Mouse (Mus musculus) layer of hippocampus, postnatal 10 days (tissue): ENCODE measurements at regions not wholly inside any gene's neighbourhood (a gene's known extent, or its start where the extent isn't known, plus 50 kb on each side); places are given as distances from the start of the nearest gene placed in this dataset.
A peak's percentile ranks its signal among the peaks of the same experiment; 100 is the strongest.

Experiments
- DNase-seq, 2 experiments: peaks; one replicate each; pipeline ENCODE4 v3.0.0; 2021; ENCODE audit warnings: low spot score in 2 of 2

DNA sequence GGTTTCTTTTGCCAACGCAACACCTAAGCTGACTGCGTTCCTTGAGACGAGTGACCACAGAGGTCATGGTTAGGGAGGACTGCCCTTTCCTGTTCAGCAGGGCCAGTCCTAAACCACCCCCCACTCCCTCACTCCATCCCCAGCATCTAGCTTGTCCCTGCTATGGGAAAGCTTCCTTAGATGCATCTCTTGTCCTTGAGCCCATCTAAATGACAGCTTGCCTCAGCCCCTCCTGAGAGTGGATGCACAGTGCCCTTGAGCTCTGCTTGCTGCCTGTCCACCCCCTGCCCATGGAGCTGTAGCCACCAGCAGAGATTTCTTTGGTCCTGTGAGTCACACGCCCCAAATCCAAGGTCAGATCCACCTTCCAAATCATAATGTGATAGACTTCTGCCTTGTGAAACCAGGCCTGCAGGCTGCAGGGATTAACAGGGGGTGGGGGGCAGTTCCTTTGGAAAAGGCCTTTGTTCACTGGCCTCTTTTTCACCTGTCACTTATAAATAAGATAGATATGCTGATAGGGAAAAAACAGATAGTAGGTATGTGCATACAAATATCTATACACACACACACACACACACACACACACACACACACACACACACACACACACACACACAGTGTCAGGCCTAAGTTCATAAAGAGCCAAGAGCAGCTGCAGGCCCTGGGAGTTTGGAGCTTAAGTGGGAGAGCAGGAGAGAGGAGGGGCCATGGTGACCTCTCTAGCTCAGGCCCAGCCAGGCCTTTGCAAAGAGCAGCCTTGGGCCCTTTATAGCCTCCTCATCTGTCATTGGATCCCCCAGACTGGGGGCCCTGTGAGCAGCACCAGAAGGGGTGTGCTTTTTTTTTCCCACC is 56.4 kb upstream of the Adra2c start:
- DNase-seq: no peak

DNA sequence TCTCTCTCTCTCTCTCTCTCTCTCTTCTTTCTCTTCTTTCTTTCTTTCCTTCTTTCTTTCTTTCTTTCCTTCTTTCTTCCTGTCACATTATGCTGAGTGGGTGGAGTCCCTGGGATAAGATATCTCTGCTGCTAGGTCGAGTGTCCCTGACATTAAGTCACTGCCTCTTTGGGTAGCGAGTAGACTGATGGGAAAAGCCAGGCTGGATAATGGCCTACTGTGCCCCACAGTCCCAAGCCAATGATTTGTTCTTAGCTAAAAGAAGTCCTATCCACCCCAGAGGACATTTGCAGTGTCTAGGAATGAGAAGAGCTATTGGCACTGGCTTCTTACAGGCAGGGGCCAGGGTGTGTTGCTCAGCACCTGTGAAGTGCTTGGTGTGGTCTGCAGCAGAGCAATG is 61.8 kb upstream of the Adra2c start:
- DNase-seq: no peak

DNA sequence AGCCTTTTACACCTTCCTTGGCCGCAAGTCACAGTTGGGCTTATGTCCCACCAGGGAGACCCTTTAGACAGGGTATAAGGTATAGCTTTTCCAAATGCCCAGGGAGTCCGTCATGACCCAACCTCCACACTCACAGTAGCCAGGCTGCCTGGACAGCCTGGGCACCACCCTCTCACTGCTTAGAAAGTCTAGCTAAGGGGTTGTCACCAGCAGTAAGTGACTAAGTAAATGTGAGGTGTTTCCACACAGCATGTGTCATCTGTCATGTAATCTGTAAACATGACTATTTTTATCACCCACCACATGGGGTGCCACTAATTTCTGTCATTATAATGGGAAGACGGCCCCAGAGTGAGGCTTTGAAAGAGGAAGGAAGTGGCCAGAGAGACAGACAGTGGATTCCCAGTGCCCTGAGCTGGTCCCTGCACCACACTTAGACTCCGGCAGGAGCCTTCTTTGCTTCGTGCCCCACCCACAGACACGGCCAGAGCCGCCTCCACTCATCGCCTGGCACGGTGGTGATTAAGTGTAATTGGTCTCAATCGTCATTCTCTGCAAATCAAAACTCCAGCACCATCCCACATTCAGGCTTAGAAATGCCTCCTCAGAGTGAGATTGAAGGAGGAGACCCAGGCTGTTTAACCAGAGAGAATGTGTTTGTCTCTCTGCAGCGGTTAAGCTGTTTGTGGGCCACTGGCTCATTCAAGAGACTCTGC is 62.5 kb upstream of the Adra2c start:
- peak; percentile 31 to 33 for DNase-seq

DNA sequence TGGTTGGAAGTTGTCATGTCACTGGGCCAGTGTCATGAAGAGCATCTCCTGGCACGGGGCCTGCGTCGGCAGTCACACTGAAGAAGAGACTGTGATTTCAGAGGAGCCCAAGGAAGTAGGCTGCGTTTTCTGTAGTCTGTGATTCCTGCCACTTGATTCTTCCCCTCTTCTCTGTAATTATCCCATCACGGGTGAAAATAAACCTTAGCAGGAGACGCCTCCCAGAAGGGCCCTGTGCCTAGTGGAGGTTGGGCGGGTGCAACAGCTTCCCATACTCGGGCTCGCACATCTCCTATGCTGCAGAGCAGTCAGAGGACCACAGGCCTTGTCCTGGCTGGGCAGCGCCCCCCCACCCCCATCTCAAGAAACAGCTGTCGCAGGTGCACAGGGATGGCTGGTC is 63.1 kb upstream of the Adra2c start:
- no peak for DNase-seq

DNA sequence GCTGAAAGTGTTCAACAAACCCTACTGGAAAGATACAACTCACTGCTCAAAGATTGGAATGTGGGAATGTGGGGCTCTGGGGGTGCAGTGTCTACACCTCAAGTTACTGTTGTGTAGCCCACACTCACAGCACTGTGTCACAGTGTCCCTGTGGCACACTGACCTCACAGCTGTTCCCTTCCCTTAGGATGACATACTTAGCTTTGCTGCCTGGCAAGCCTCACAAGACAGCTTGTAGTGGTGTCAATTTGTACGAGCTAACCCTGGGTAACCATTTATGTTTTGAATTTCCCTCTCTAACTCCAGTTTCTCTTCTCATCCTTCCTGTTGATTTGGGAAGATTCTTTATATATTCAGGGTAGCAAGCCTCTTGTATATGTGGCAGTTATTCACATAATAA is 68.8 kb upstream of the Adra2c start:
- no peak for DNase-seq

DNA sequence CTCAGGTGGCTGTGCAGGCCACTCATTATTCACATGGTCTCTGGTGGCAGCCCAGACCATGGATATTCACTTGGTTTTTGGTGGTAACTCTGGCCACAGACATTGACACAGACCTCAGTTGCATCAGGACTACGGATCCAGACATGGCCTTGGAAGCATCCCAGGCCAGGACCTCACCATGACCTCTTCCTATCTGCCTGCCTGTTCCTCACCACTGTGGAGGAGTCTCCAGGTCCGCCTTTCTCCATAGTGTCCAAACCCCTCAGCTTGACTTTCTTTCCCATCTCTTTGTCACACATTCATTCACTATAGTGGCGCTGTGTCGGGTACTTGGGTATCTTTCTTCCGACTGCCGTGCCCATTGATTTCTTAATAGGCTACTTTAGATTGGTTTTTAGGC is 74.1 kb upstream of the Adra2c start:
- DNase-seq: no peak

DNA sequence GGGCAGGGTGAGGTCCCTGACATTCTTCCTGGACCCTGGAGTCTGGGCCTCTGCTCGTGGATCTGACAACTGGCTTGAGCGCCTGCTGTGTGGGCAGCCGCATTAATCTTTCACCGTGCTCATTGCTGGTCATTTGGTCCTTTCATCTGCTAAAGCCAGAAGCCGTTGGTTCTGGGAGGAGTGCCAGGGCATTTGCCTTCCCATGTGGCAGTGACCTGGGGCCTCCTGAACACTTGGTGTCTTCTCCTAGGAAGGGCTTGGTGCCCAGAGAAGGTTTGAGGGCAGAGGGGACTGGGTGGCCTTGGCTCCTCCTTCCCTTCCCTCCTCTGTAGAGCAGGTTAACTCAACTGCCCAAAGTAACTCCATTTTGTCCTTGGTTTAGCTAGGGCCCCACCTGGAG is 79.7 kb upstream of the Adra2c start:
- no peak for DNase-seq

DNA sequence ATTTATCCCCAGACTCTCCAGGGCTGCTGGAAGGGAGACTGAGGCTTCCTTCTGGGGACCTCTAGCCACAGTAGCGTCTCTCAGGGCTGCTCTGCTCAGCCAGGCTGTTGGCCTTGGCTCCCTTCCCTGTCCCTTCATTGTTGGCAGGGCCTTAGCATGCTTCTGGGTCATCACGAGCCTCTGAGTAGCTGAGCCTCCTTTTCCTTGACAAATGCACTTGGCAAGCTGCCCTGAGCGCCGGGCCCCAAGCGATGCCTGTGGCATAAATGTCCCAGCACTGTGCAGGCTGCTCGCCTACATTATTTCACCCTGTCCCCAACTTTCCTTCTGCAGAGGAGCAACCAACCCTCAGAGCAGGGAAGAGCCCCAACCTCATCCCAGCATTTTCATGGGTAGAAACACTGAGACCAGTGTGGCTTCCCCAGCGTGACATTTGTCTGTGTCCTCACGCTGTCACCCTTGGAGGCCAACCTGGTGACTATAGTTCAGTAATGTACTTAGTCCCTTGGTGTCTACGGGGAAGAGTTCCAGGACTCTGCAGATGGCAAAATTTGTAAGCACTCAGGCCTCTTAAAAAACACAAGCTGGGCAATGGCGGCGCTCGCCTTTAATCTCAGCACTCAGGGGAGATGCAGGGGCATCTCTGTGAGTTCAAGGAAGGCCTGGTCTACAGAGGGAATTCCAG is 83.7 kb upstream of the Lrpap1 start:
- peak; percentile 73 to 80 for DNase-seq

DNA sequence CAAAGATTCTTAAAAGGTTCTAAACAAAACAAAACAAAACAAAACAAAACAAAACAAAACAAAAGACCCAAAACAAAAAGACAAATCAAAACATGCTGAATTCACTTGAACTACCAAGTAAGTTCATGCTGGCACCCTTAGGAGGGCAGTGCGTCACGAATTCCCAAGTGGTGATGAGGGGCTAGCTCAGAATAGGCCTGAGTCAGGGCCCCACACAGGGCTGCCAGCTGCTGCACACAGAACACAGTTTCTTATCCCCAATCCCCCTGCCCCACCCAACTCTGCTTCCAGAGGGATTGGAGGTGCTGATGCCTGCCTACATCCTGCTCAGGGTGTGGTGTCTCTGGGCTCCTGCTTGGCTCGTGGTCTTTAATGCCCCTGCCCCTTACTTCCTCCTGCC is 80.3 kb upstream of the Lrpap1 start:
- DNase-seq: no peak

DNA sequence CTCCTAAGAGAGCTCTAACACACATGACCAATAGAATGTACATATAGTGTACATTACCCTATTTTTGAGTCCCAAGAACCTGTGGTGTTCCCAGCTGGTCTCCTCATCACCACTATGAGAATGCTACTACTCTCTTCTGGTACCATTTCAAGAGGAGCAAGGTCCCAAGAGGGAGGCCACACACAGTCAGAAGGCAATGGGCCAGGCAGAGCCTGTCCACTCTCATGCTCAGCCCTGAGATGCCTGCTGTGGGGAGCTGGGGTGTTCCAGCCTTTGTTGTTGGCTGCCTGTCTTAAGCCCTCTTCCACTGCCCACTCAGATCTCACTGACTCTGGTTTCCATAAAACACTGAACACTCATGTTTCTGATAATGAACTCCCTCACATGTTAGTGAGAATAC is 79.7 kb upstream of the Lrpap1 start:
- no peak for DNase-seq

DNA sequence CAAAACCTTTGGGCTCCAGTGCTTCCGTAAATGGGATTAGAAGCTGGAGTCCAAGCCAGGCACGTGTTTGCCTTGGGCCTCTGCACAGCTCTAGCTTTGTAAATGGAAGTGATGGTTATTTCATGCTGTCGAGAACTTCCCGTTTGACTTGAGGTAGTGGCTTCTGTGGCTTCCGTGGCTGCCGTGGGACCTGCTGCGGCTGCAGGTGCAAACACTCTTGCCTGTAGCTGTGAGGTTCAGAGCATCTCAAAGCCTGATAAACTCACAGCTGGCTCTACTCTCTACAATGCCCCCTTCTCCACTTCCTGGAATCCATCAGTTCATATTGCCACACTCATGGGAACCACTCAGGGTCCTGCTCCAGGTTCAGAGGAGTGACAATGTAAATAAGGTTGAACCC is 77.9 kb upstream of the Lrpap1 start:
- DNase-seq: no peak

DNA sequence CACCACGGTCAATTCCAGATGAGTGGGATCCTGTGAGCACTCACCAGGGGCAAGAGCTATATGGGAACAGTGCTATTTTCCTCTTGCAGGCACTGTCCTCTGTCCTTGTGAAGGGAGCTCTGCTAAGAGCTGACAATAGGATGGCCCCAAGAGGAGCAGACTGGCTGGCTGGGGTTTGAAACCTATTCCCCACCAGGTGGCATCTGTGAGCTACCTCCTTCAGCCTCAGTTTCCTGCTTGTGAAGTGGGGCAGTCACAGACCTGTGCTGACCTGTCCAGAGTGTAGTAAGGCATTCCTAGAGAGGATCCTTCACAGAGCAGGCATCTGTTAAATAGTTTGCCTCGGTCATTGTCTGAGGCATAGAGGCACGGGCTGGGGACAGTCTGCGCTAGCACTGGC is 71.8 kb upstream of the Lrpap1 start:
- peak; percentile 46 to 52 for DNase-seq

DNA sequence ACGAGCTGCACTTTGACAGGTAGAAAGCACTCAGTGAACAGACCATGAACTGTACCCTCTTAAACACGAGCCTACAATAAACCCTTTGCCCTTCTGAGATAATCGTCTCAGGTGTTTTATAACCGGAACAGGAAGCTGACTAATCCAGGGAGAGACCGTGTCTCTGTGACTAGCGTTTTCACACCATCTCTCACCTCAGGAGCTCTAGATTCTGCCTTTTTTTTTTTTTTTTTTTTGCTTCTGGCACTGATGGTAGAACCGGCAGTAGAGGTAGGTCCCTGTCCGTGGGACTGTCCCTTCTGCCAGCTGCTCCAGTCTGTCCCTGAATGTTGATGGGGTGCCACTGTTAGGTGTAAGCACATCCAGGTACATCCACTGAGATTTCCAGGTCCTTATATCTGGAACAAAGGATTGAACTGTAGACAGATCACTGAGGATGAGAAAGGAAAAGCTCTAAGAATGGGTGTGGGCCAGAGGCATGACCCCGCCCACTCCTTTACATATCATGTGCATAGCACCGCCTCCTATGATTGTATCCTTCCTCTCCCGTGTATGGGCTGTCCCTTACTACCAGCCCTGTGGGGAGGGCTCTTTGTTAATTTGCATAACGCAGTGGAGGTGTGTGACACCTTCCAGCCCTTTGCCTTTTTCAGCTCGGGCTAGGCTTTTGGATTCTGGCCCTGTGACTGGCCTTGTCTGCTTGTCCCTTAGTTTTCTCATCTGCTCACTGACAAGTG is 70.7 kb upstream of the Lrpap1 start:
- no peak for DNase-seq

DNA sequence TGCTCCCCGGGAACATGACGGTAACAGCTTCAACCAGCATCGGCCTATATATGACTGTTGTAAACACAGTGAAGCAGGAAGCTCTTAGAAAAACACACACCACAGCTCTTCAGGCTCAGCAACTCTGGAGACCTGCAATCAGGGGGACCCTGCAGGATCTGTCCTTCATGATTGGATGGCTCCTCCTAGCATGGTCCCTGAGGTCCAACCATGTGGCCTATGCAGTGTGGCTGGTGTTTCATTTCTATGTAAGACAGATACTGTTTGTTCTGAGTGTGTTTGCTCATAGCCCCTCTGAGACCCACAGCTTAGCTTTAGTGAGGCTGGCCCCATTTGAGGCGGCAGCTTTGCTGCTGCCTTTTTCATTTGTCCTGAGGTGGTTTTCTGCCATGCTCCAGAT is 68.8 kb upstream of the Lrpap1 start:
- no peak for DNase-seq

DNA sequence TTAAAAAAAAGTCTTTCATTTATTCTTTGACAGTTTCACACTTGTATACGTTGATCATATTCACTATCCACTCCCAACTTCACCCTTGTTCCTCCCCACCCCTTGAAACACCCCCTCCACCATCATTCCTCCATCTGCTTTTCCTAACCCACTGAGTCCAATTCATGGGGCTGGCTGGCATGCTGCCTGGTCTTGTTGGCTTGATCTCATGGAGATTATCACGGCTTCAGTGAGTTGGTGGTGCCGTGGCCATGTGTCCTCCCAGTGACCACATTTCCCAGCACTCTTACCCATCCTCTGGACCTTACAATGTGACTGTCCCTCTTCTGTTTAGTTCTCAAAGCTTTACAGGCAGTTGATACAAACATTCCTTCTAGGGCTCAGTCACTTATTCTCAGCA is 65.8 kb upstream of the Lrpap1 start:
- DNase-seq: no peak

DNA sequence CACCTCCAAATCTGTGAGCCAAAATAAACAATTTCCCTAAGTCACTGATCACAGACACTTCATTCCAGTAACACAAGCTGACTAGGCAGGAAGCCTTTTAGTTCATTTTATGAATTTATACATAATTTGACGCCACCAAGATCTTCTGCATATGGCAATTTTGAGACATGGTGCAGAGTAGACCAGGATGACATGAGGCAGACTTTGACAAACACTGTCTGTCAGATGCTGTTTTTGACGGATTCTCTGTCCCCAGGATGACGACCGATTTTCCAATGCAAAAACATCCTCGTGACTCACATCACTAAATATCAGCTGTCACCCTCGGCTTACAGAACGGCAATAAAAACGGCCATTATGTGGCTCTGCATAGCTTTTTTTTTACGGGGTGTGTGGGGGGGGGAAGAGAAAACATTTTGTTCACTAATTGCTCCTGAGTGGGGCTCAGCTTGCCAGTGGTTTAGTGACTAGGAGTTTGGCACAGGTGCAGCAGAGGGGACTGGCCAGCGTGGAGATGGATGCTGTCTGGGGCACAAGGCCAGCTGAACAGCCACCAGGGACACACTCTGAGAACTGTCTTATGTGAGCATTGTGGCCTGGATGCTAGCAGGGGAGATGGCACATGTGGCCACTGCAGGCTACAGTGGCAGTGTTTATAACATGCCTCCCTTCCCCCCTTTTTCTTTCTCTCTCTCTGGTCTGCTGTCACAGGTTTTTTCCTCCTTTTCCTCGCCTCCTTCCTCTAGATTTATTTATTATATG is 65.0 kb upstream of the Lrpap1 start:
- peak in 1 of 2 experiments; percentile 45 for DNase-seq

DNA sequence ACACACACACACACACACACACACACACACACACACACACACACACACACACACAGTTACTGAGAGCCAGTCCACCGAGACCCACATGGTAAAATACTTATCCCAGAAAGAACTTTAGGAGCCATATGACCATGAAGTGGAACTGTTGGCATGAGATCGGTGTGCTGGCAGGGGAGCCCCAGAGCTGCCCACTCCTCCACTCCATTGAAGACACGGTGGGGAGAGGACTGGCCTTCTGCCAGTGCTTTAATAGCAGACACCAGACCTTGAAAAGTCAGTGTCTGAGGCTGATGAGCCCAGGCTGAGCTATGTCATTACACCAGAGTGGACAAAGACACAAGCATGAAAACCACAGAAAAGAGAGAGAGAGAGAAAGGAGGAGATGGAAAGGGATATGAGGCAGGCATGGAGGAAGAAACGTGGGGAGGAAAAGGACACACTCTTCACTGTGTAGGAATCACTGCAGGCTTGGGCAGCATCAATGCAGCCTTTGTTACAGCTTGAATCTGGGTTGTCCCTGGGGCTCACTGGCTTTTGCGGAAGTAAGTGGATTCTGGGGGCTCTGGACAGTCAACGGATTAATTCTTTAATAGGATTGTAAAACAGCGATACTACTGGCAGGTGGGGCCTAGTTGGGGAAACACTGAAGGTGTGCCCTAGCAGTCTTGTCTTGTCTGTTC is 64.2 kb upstream of the Lrpap1 start:
- no peak for DNase-seq

DNA sequence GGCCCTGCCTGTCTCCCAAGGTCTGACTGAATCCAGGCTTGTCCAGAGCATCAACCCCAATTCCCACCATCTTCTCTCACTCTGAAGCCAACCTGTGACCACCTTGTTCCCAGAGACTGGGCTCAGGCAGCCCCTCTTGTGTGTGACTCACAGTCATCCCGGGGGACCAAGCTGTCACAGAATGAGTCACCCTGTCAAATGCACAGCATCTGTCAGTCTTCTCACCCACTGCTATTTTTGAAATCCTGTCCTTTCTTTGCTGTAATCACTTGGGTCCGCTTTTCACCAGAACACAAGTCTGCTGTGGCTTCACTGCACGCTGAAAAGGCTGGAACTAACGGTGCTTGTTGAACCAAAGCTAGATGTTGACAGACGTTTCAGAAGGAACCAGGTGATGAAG is 63.3 kb upstream of the Lrpap1 start:
- DNase-seq: no peak

DNA sequence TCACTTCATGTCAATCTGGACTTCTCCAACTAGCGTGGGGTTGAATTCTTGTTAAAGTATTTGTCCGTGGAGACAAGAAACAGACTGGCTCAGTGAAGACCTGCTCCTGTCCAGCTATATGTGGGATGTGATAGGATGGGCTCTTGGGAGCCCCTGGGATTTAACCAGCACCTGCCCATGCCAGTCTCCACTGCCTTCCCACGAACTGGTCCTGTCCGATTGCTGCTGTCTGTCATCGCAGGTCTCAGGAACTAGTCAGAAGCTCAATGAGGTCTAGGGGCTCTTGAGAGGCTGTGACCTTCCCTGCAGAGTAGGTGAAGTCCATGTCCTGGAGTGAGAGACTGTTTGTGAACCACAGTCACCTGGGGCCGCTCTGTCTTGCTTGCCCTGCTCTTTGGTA is 62.8 kb upstream of the Lrpap1 start:
- DNase-seq: no peak

DNA sequence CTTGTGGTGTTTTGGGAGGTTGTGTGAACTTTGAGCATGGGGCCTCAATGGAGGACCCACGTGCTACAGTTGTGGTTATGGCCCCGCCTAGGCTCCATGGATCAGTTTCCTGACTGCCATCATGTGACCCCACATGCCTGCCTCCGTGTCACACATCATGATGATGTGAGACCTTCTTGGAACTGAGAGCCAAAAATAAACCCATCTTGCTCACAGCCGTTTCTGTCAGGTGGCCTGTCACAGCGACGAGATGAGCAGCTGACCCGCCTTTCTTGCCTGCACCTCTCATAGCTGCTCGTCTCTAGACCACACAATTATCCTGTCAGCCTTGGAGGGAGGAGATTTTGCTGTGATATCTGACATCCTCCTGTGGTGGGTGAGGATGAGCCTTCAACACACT is 60.4 kb upstream of the Lrpap1 start:
- DNase-seq: no peak
